Mouse (Mus musculus): ENCODE measurements at regions not wholly inside any gene's neighbourhood (a gene's known extent, or its start where the extent isn't known, plus 50 kb on each side); places are given as distances from the start of the nearest gene placed in this dataset.

DNA sequence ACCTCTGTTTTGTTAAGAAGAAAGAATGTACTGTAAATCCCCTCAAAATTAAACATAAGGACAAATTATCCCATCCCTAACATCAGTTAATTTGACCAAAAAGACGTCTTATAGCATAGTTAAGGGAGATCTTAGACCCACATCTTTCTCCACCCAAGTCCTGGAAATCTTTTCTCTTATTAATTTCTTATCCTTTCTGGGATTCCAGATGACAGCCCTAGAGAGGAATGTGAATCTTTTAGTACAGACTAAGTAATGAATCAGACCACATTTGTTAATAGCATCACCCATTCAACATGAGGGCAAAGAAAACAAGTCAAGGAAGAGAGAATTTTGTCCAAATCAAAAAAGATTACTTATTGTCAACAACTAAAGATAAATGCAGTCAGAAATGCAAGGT lies 817.2 kb downstream of the A830018L16Rik start:
- Histone ChIP-seq H3K4me2 (ENCODE audit: insufficient read depth, low read depth, poor library complexity, severe bottlenecking) (no peak overlapping the region), H3K27me3 (replicated peaks) (no peaks in the 10 kb centered on the region), H3K4me3 (replicated peaks in 1 of 3; ENCODE audit: low read depth in 2 of 3, low read length in 2 of 3, poor library complexity in 1 of 3) (no peak overlapping the region), H3K9me3 (replicated peaks; ENCODE audit: low read length) (no peaks in the 10 kb centered on the region), H3K4me1 (ENCODE audit: control insufficient read depth in 1 of 2, insufficient read depth in 2 of 2) (no peaks in the 10 kb centered on the region), H3K27ac (ENCODE audit: insufficient read depth, low read depth) (no peak overlapping the region), H3K36me3 (replicated peaks in 1 of 2; ENCODE audit: control insufficient read depth in 1 of 2, insufficient read depth in 1 of 2, low read length in 1 of 2) (no peaks in the 10 kb centered on the region), H3K9ac (ENCODE audit: insufficient read depth, low read depth) (no peak overlapping the region), H3K79me2 (replicated peaks; ENCODE audit: control insufficient read depth, extremely low read depth, insufficient read depth, poor library complexity, severe bottlenecking) (no peaks in the 10 kb centered on the region)
- TF ChIP-seq ZKSCAN1 (IDR thresholded peaks at IDR 0.05; ENCODE audit: borderline replicate concordance, low read depth, low read length): no peak
- no peak for TF ChIP-seq KAT2A (IDR thresholded peaks at IDR 0.05; ENCODE audit: insufficient replicate concordance, low read length)
- TF ChIP-seq CHD1 (IDR thresholded peaks at IDR 0.05; ENCODE audit: low read depth, low read length): no peak
- TF ChIP-seq SMC3 (IDR thresholded peaks at IDR 0.05; ENCODE audit: low read depth, low read length): no peak
- no peak for TF ChIP-seq NRF1 (IDR thresholded peaks at IDR 0.05; ENCODE audit: low read depth, low read length)
- TF ChIP-seq POLR2AphosphoS2 (IDR thresholded peaks at IDR 0.05; ENCODE audit: low read depth, low read length): no peak
- no peak for TF ChIP-seq EP300 (IDR thresholded peaks at IDR 0.05; ENCODE audit: low read length)
- no peak for TF ChIP-seq MEF2A (IDR thresholded peaks at IDR 0.05; ENCODE audit: borderline replicate concordance, low read depth, low read length)
- no peak for TF ChIP-seq MAZ (IDR thresholded peaks at IDR 0.05; ENCODE audit: low read depth, low read length)
- TF ChIP-seq MXI1 (IDR thresholded peaks at IDR 0.05; ENCODE audit: low read depth, low read length): no peak
- TF ChIP-seq ZNF384 (IDR thresholded peaks at IDR 0.05; ENCODE audit: low read depth, low read length): no peak
- TF ChIP-seq E2F4 (IDR thresholded peaks at IDR 0.05; ENCODE audit: insufficient replicate concordance, low read depth, low read length): no peak
- TF ChIP-seq PAX5 (IDR thresholded peaks at IDR 0.05; ENCODE audit: low read length): no peak
- TF ChIP-seq ZMIZ1 (IDR thresholded peaks at IDR 0.05; ENCODE audit: low read depth, low read length): no peak
- no peak for TF ChIP-seq RAD21 (IDR thresholded peaks at IDR 0.05; ENCODE audit: low read depth, low read length)
- TF ChIP-seq ELF1 (IDR thresholded peaks at IDR 0.05; ENCODE audit: low read depth, low read length): no peak
- no peak for TF ChIP-seq CHD2 (IDR thresholded peaks at IDR 0.05; ENCODE audit: low read length)
- TF ChIP-seq USF2 (conservative IDR thresholded peaks at IDR 0.05; ENCODE audit: low read depth, low read length): no peak
- TF ChIP-seq JUND (conservative IDR thresholded peaks at IDR 0.05; ENCODE audit: low read depth, low read length): no peak
- TF ChIP-seq GABPA (IDR thresholded peaks at IDR 0.05; ENCODE audit: insufficient replicate concordance, low read depth, low read length): no peak
- in situ Hi-C loops (cut with MboI; ENCODE audit: low pct_ligation_motif_present, low pct_unique_long_range_greater_than_20kb, low sequenced_read_pairs): no loop called here
- dilution Hi-C loops (cut with MboI; ENCODE audit: extremely low pct_ligation_motif_present, extremely low pct_unique_long_range_greater_than_20kb, low sequenced_read_pairs): no loop called here
- DNase-seq (ENCODE audit: extremely low read depth): no peak

DNA sequence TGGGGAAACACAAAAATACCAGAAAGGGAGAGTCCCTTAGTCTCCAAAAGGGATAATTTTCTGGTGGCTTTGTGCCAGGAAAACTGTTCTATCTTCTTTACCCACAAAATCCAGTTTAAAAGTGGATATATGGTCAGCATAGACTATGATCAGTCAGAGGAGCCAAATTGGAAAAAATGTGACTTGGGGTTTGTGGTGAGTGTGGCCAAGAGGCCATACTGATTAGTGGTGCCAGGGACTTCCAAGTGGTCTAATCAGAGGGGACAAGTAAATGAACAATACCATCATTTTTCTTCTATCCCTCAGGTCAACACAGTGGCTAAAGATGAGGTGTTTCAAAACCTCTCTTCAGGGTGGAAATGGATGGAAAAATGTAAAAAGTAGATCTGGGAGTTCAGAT lies 828.2 kb downstream of the A830018L16Rik start:
- Histone ChIP-seq H3K9ac (ENCODE audit: insufficient read depth, low read depth) (no peak overlapping the region), H3K27ac (ENCODE audit: insufficient read depth, low read depth) (no peak overlapping the region), H3K9me3 (replicated peaks; ENCODE audit: low read length) (no peaks in the 10 kb centered on the region), H3K79me2 (replicated peaks; ENCODE audit: control insufficient read depth, extremely low read depth, insufficient read depth, poor library complexity, severe bottlenecking) (no peaks in the 10 kb centered on the region), H3K27me3 (replicated peaks) (no peaks in the 10 kb centered on the region), H3K4me2 (ENCODE audit: insufficient read depth, low read depth, poor library complexity, severe bottlenecking) (no peak overlapping the region), H3K4me1 (ENCODE audit: control insufficient read depth in 1 of 2, insufficient read depth in 2 of 2) (no peaks in the 10 kb centered on the region), H3K4me3 (replicated peaks in 1 of 3; ENCODE audit: low read depth in 2 of 3, low read length in 2 of 3, poor library complexity in 1 of 3) (no peak overlapping the region), H3K36me3 (replicated peaks in 1 of 2; ENCODE audit: control insufficient read depth in 1 of 2, insufficient read depth in 1 of 2, low read length in 1 of 2) (no peaks in the 10 kb centered on the region)
- no peak for TF ChIP-seq MEF2A (IDR thresholded peaks at IDR 0.05; ENCODE audit: borderline replicate concordance, low read depth, low read length)
- no peak for TF ChIP-seq SMC3 (IDR thresholded peaks at IDR 0.05; ENCODE audit: low read depth, low read length)
- no peak for TF ChIP-seq JUND (conservative IDR thresholded peaks at IDR 0.05; ENCODE audit: low read depth, low read length)
- TF ChIP-seq MAX (IDR thresholded peaks at IDR 0.05; ENCODE audit: low read length): no peak
- TF ChIP-seq UBTF (IDR thresholded peaks at IDR 0.05; ENCODE audit: low read depth, low read length): no peak
- no peak for TF ChIP-seq EP300 (IDR thresholded peaks at IDR 0.05; ENCODE audit: low read length)
- TF ChIP-seq KAT2A (IDR thresholded peaks at IDR 0.05; ENCODE audit: insufficient replicate concordance, low read length): no peak
- no peak for TF ChIP-seq CHD1 (IDR thresholded peaks at IDR 0.05; ENCODE audit: low read depth, low read length)
- no peak for TF ChIP-seq NELFE (IDR thresholded peaks at IDR 0.05; ENCODE audit: low read depth, low read length)
- no peak for TF ChIP-seq ZMIZ1 (IDR thresholded peaks at IDR 0.05; ENCODE audit: low read depth, low read length)
- DNase-seq (ENCODE audit: extremely low read depth): no peak
- dilution Hi-C loops (cut with MboI; ENCODE audit: extremely low pct_ligation_motif_present, extremely low pct_unique_long_range_greater_than_20kb, low sequenced_read_pairs) (no loop called here), in situ Hi-C loops (cut with MboI; ENCODE audit: low pct_ligation_motif_present, low pct_unique_long_range_greater_than_20kb, low sequenced_read_pairs) (no loop called here)
